Mouse (Mus musculus) liver, postnatal 0 days (tissue): Measurements from ENCODE around the gene Usp18.

ENCODE experiments used
- CTCF ChIP-seq: sonication (generic); IDR thresholded peaks from 2 replicates; pipeline ENCODE4 v1.5.1; 2016; ENCODE audit warnings: antibody characterized with exemption, low read depth
- EP300 ChIP-seq: IDR thresholded peaks from 2 replicates; pipeline ENCODE4 v1.6.1; 2016; ENCODE audit warnings: antibody characterized with exemption, low read depth, mild to moderate bottlenecking

- TF ChIP-seq CTCF: no peak
- TF ChIP-seq EP300: no peak
These were observed 36.1 kb upstream of the Usp18 start for GRCm38 (mm10) chr6:121209584-121209983.
